Mouse (Mus musculus): ENCODE results near the gene Cog2. TPM values are rescaled to one million over a fixed set of nuclear protein-coding genes. Genes with fewer than 3 reads are reported as not detected.

Gene Cog2
- total RNA-seq (2012; rRNA removed) (27.8 and 37.5 TPM in 2 replicates), polyA plus RNA-seq (2012; ENCODE audit: insufficient read depth in 1 of 2, insufficient read length in 2 of 2, low read depth in 1 of 2, low replicate concordance in 2 of 2, missing spikeins in 1 of 2) (10 to 100 TPM in 1 of 2 experiments, not detected in 1; 32.6 TPM)

DNA sequence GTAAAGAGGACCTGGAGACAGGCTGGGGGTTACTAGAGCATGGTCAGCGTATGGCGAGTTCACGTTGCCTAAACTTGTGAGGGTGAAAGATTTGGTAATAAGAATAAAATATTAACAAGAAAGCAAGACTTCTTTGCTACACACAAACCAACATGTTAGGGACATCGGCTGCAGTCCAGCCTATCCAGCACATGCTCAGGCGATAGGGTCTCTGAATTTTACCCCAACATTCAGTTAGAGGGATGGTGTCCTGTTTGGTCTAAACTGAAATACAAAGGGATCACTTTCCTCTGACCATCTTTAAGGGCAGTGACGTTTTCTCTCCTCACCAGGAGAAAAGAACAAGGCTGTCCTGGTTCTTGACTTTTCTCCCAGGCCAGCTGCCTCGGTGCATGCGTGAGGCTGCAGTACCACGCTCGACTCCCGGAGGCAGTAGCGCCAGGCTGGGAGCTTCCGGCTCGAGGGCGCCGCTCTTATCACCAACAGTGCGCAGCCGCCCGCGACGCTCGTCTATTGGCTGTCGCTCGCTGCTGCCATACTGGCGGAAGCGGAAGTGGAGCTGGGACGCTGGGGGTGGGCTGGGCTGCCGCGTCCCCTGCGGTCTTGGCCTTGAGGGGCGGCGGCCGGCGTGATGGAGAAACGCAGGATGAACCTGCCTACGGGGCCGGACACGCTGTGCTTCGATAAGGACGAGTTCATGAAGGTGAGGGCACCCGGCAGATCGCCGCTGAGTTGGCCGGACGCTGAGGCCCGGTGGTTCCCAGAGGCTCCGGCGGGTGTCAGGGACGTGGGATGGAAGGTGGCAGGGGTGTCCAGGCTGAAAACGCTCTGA, at the start of gene Cog2:
TSS of gene Cog2 (plus strand) at position 519 of the 832 bp plus-strand sequence.
- Histone ChIP-seq H3K27me3 (ENCODE audit: control insufficient read depth in 1 of 2, insufficient read depth in 2 of 2, low read length in 2 of 2) (no peaks in the 10 kb centered on the region), H3K4me3 (ENCODE audit: control insufficient read depth in 1 of 2, insufficient read depth in 1 of 2, low read depth in 2 of 2, low read length in 2 of 2) (peak within 1 kb of the TSS; percentile 89 to 91), H3K36me3 (ENCODE audit: control insufficient read depth in 1 of 2, insufficient read depth in 2 of 2, low read length in 2 of 2) (peaks cover 0 to 19% of the 10 kb centered on the region in 2 experiments; a peak in 3 of 4 replicates), H3K9me3 (replicated peaks; ENCODE audit: insufficient read depth, low read length) (no peaks in the 10 kb centered on the region), H3K4me1 (ENCODE audit: control insufficient read depth in 1 of 2, insufficient read depth in 2 of 2, low read length in 2 of 2) (peaks cover 0 to 25% of the 10 kb centered on the region in 2 experiments), H3K27ac (ENCODE audit: control insufficient read depth, low read depth, low read length) (no peak within 1 kb of the TSS), H3K9ac (ENCODE audit: control insufficient read depth, low read depth, low read length, poor library complexity, severe bottlenecking) (peak within 1 kb of the TSS; percentile 82), H3K79me2 (ENCODE audit: control insufficient read depth, insufficient read depth, low read length, poor library complexity) (peaks cover 25% of the 10 kb centered on the region)
- peak; percentile 97 for DNase-seq (ENCODE audit: low read depth, low spot score)
- peak; percentile 94 for TF ChIP-seq NRF1 (IDR thresholded peaks at IDR 0.05; ENCODE audit: insufficient read depth, low read depth, low read length, poor library complexity, severe bottlenecking)
- TF ChIP-seq SMC3 (IDR thresholded peaks at IDR 0.05; ENCODE audit: low read depth, low read length), result no peak
- peak; percentile 78 for TF ChIP-seq TBP (IDR thresholded peaks at IDR 0.05; ENCODE audit: low read depth, low read length)
- peak; percentile 87; the same call in 1 of the 2 replicates for TF ChIP-seq MAX (IDR thresholded peaks at IDR 0.05; ENCODE audit: low read length)
- peak in 1 of 2 experiments; percentile 34; a peak in 1 of 4 replicates for TF ChIP-seq EP300 (IDR thresholded peaks at IDR 0.05; ENCODE audit: low read depth in 1 of 2, low read length in 2 of 2)
- TF ChIP-seq MAFK (IDR thresholded peaks at IDR 0.05; ENCODE audit: borderline replicate concordance, low read depth, low read length), result no peak
- TF ChIP-seq ZNF384 (IDR thresholded peaks at IDR 0.05; ENCODE audit: low read depth, low read length), result no peak
- TF ChIP-seq GATA1 (IDR thresholded peaks at IDR 0.05; ENCODE audit: low read depth, low read length), result no peak
- peak; percentile 48 to 85 (median 78) for TF ChIP-seq CTCF (IDR thresholded peaks at IDR 0.05 in 2 of 3, conservative IDR thresholded peaks at IDR 0.05 in 1 of 3; ENCODE audit: control insufficient read depth in 1 of 3, insufficient read depth in 1 of 3, low read depth in 2 of 3, low read length in 3 of 3, poor library complexity in 1 of 3, severe bottlenecking in 1 of 3)
- peak; percentile 63 for TF ChIP-seq NELFE (IDR thresholded peaks at IDR 0.05; ENCODE audit: low read depth, low read length)
- TF ChIP-seq SIN3A (IDR thresholded peaks at IDR 0.05; ENCODE audit: low read length), result peak; percentile 96
- no peak for TF ChIP-seq POLR2AphosphoS5 (IDR thresholded peaks at IDR 0.05; ENCODE audit: borderline replicate concordance, low read depth, low read length)
- no peak for TF ChIP-seq CHD1 (IDR thresholded peaks at IDR 0.05; ENCODE audit: low read depth, low read length)
- peak; percentile 96 for TF ChIP-seq HCFC1 (IDR thresholded peaks at IDR 0.05; ENCODE audit: low read depth, low read length)
- peak; percentile 99 for TF ChIP-seq ELF1 (IDR thresholded peaks at IDR 0.05; ENCODE audit: low read depth, low read length)
- TF ChIP-seq CHD2 (IDR thresholded peaks at IDR 0.05; ENCODE audit: low read length), result no peak
- TF ChIP-seq RCOR1 (IDR thresholded peaks at IDR 0.05; ENCODE audit: low read depth, low read length), result no peak
- TF ChIP-seq JUND (IDR thresholded peaks at IDR 0.05; ENCODE audit: low read depth, low read length), result 0 out of 2 replicates have a peak, but pooled peaks have one; percentile 68
- TF ChIP-seq POLR2AphosphoS2 (IDR thresholded peaks at IDR 0.05; ENCODE audit: low read length), result peak; percentile 52; the same call in 1 of the 2 replicates
- TF ChIP-seq TCF12 (IDR thresholded peaks at IDR 0.05; ENCODE audit: low read depth, low read length), result peak; percentile 69
- 0 out of 2 replicates have a peak, but pooled peaks have one; percentile 30 for TF ChIP-seq MAZ (IDR thresholded peaks at IDR 0.05; ENCODE audit: low read depth, low read length)
- TF ChIP-seq GABPA (IDR thresholded peaks at IDR 0.05; ENCODE audit: low read depth, low read length), result peak; percentile 81; the same call in 1 of the 2 replicates
- no peak for TF ChIP-seq MEF2A (IDR thresholded peaks at IDR 0.05; ENCODE audit: extremely low read depth, insufficient replicate concordance, low read depth, low read length, poor library complexity, severe bottlenecking)
- no peak for TF ChIP-seq BHLHE40 (IDR thresholded peaks at IDR 0.05; ENCODE audit: borderline replicate concordance, low read depth, low read length)
- TF ChIP-seq RAD21 (IDR thresholded peaks at IDR 0.05; ENCODE audit: low read depth, low read length), result no peak
- TF ChIP-seq TAL1 (IDR thresholded peaks at IDR 0.05; ENCODE audit: low read length), result no peak
- TF ChIP-seq MXI1 (IDR thresholded peaks at IDR 0.05; ENCODE audit: low read depth, low read length), result peak; percentile 87
- TF ChIP-seq POLR2A (IDR thresholded peaks at IDR 0.05; ENCODE audit: control insufficient read depth in 1 of 2, insufficient read depth in 1 of 2, low read depth in 1 of 2, low read length in 2 of 2, poor library complexity in 1 of 2), result peak; percentile 85 to 87
- peak; percentile 77; the same call in 1 of the 2 replicates for TF ChIP-seq ZMIZ1 (IDR thresholded peaks at IDR 0.05; ENCODE audit: low read depth, low read length)
- peak; percentile 85; the same call in 1 of the 2 replicates for TF ChIP-seq MYC (IDR thresholded peaks at IDR 0.05; ENCODE audit: low read depth, low read length)
- no peak for TF ChIP-seq ZC3H11A (IDR thresholded peaks at IDR 0.05; ENCODE audit: low read depth, low read length)
- no peak for TF ChIP-seq MYB (IDR thresholded peaks at IDR 0.05; ENCODE audit: low read depth, low read length)
- TF ChIP-seq UBTF (IDR thresholded peaks at IDR 0.05; ENCODE audit: borderline replicate concordance, insufficient read depth, low read depth, low read length), result no peak
- TF ChIP-seq USF1 (IDR thresholded peaks at IDR 0.05; ENCODE audit: low read depth, low read length), result peak; percentile 59
- peak; percentile 25; the same call in 1 of the 2 replicates for TF ChIP-seq ETS1 (IDR thresholded peaks at IDR 0.05; ENCODE audit: low read depth, low read length)
